Mouse (Mus musculus): ENCODE measurements around the gene Celsr1. TPM values are rescaled to one million over a fixed set of nuclear protein-coding genes. Genes with fewer than 3 reads are reported as not detected.

Celsr1 gene
- polyA plus RNA-seq, 1 experiment from 2014 or later: 1.1 TPM

GRCm38 (mm10) chr15:85985601-85986000 is 48.0 kb downstream of the Celsr1 start:
- no peaks in the 10 kb centered on the region for H3K27me3 ChIP-seq (replicated peaks)
- H3K4me2 ChIP-seq (replicated peaks): no peak overlapping the region
- no peaks in the 10 kb centered on the region for H3K4me1 ChIP-seq (replicated peaks)
- no peak overlapping the region for H3K9ac ChIP-seq
- no peak for ATAC-seq
- no peak overlapping the region for H3K27ac ChIP-seq
- H3K4me3 ChIP-seq (replicated peaks): no peak overlapping the region
- 78% methylated on average over 4 of the region's 4 CpGs for WGBS
- no peaks in the 10 kb centered on the region for H3K9me3 ChIP-seq
- no peaks in the 10 kb centered on the region for H3K36me3 ChIP-seq

- no peaks in the 10 kb centered on the region for H3K36me3 ChIP-seq
- H3K4me1 ChIP-seq (replicated peaks): no peaks in the 10 kb centered on the region
- H3K27me3 ChIP-seq (replicated peaks): no peaks in the 10 kb centered on the region
- no peak overlapping the region for H3K9ac ChIP-seq
- no peak for ATAC-seq
- H3K4me3 ChIP-seq (replicated peaks): no peak overlapping the region
- H3K4me2 ChIP-seq (replicated peaks): no peak overlapping the region
- no peaks in the 10 kb centered on the region for H3K9me3 ChIP-seq
- no peak overlapping the region for H3K27ac ChIP-seq
- WGBS: 82% methylated on average over 7 of the region's 7 CpGs
These were observed 50.4 kb downstream of the Celsr1 start for GRCm38 (mm10) chr15:85983131-85983530.

GRCm38 (mm10) chr15:85982416-85982775 is 51.2 kb downstream of the Celsr1 start:
- Histone ChIP-seq H3K27me3 (replicated peaks) (no peaks in the 10 kb centered on the region), H3K4me1 (replicated peaks) (no peaks in the 10 kb centered on the region), H3K9ac (no peak overlapping the region), H3K4me2 (replicated peaks) (no peak overlapping the region), H3K27ac (no peak overlapping the region), H3K4me3 (replicated peaks) (no peak overlapping the region), H3K36me3 (no peaks in the 10 kb centered on the region), H3K9me3 (no peaks in the 10 kb centered on the region)
- no peak for ATAC-seq
- WGBS: 59% methylated on average over 3 of the region's 3 CpGs

GRCm38 (mm10) chr15:85981768-85982415 is 51.7 kb downstream of the Celsr1 start:
- ATAC-seq: peak; percentile 45; the same call in 1 of the 2 replicates
- 45% methylated on average over 11 of the region's 11 CpGs for WGBS

GRCm38 (mm10) chr15:85977086-85977485 is 56.5 kb downstream of the Celsr1 start:
- Histone ChIP-seq H3K27me3 (replicated peaks) (no peaks in the 10 kb centered on the region), H3K4me3 (replicated peaks) (no peak overlapping the region), H3K9ac (no peak overlapping the region), H3K4me2 (replicated peaks) (no peak overlapping the region), H3K9me3 (no peaks in the 10 kb centered on the region), H3K4me1 (replicated peaks) (peaks cover 2% of the 10 kb centered on the region; the same call in 1 of the 2 replicates), H3K27ac (no peak overlapping the region), H3K36me3 (no peaks in the 10 kb centered on the region)
- WGBS: 70% methylated on average over 9 of the region's 9 CpGs
- no peak for ATAC-seq

More at GRCm38 (mm10) chr15:85981768-85982415, 51.7 kb downstream of the Celsr1 start:
- Histone ChIP-seq H3K27ac (no peak overlapping the region), H3K9me3 (no peaks in the 10 kb centered on the region), H3K4me2 (replicated peaks) (no peak overlapping the region), H3K9ac (no peak overlapping the region), H3K4me3 (replicated peaks) (no peak overlapping the region), H3K4me1 (replicated peaks) (no peaks in the 10 kb centered on the region), H3K36me3 (no peaks in the 10 kb centered on the region), H3K27me3 (replicated peaks) (no peaks in the 10 kb centered on the region)

GRCm38 (mm10) chr15:85975746-85976145 is 57.8 kb downstream of the Celsr1 start:
- Histone ChIP-seq H3K36me3 (no peaks in the 10 kb centered on the region), H3K4me3 (replicated peaks) (no peak overlapping the region), H3K27me3 (replicated peaks) (no peaks in the 10 kb centered on the region), H3K4me2 (replicated peaks) (no peak overlapping the region), H3K9me3 (no peaks in the 10 kb centered on the region), H3K4me1 (replicated peaks) (peaks cover 2% of the 10 kb centered on the region; the same call in 1 of the 2 replicates), H3K9ac (no peak overlapping the region), H3K27ac (no peak overlapping the region)
- WGBS: 56% methylated on average over 16 of the region's 16 CpGs
- no peak for ATAC-seq

GRCm38 (mm10) chr15:85971596-85971995 is 62.0 kb downstream of the Celsr1 start:
- WGBS: 71% methylated on average over 5 of the region's 5 CpGs
- H3K9me3 ChIP-seq: no peaks in the 10 kb centered on the region
- no peak overlapping the region for H3K4me3 ChIP-seq (replicated peaks)
- H3K27me3 ChIP-seq (replicated peaks): 0 out of 2 replicates have a peak, but pooled peaks cover 3% of the 10 kb centered on the region
- no peaks in the 10 kb centered on the region for H3K36me3 ChIP-seq
- no peak overlapping the region for H3K4me2 ChIP-seq (replicated peaks)
- no peak overlapping the region for H3K9ac ChIP-seq
- peaks cover 14% of the 10 kb centered on the region for H3K4me1 ChIP-seq (replicated peaks)
- no peak overlapping the region for H3K27ac ChIP-seq
- ATAC-seq: no peak

- 0 out of 2 replicates have a peak overlapping the region, but pooled peaks have one; percentile 4 for H3K27ac ChIP-seq
- no peak overlapping the region for H3K9ac ChIP-seq
- peak; percentile 33; the same call in 1 of the 2 replicates for ATAC-seq
- H3K9me3 ChIP-seq: no peaks in the 10 kb centered on the region
- H3K27me3 ChIP-seq (replicated peaks): 0 out of 2 replicates have a peak, but pooled peaks cover 3% of the 10 kb centered on the region
- no peak overlapping the region for H3K4me2 ChIP-seq (replicated peaks)
- H3K4me1 ChIP-seq (replicated peaks): peaks cover 14% of the 10 kb centered on the region
- WGBS: 50% methylated on average over 8 of the region's 8 CpGs
- no peak overlapping the region for H3K4me3 ChIP-seq (replicated peaks)
- H3K36me3 ChIP-seq: no peaks in the 10 kb centered on the region
These were observed 63.1 kb downstream of the Celsr1 start for GRCm38 (mm10) chr15:85970441-85970840.

GRCm38 (mm10) chr15:85969707-85970153 is 63.8 kb downstream of the Celsr1 start:
- H3K27me3 ChIP-seq (replicated peaks): 0 out of 2 replicates have a peak, but pooled peaks cover 3% of the 10 kb centered on the region
- no peak overlapping the region for H3K4me3 ChIP-seq (replicated peaks)
- H3K4me2 ChIP-seq (replicated peaks): no peak overlapping the region; the same call in 1 of the 2 replicates
- ATAC-seq: peak; percentile 83
- no peaks in the 10 kb centered on the region for H3K9me3 ChIP-seq
- H3K4me1 ChIP-seq (replicated peaks): peaks cover 13% of the 10 kb centered on the region
- H3K36me3 ChIP-seq: no peaks in the 10 kb centered on the region
- 39% methylated on average over 3 of the region's 3 CpGs for WGBS
- H3K27ac ChIP-seq: no peak overlapping the region
- H3K9ac ChIP-seq: no peak overlapping the region

- Histone ChIP-seq H3K4me3 (replicated peaks) (no peak overlapping the region), H3K4me2 (replicated peaks) (no peak overlapping the region), H3K9ac (no peak overlapping the region), H3K27me3 (replicated peaks) (0 out of 2 replicates have a peak, but pooled peaks cover 3% of the 10 kb centered on the region), H3K4me1 (replicated peaks) (peaks cover 12% of the 10 kb centered on the region), H3K27ac (no peak overlapping the region), H3K9me3 (no peaks in the 10 kb centered on the region), H3K36me3 (no peaks in the 10 kb centered on the region)
- ATAC-seq: peak; percentile 48; the same call in 1 of the 2 replicates
- WGBS: 83% methylated on average over 7 of the region's 7 CpGs
These were observed 64.3 kb downstream of the Celsr1 start for GRCm38 (mm10) chr15:85969291-85969690.

- no peak overlapping the region for H3K4me2 ChIP-seq (replicated peaks)
- ATAC-seq: no peak
- 0 out of 2 replicates have a peak, but pooled peaks cover 3% of the 10 kb centered on the region for H3K27me3 ChIP-seq (replicated peaks)
- no peak overlapping the region for H3K27ac ChIP-seq
- no peak overlapping the region for H3K9ac ChIP-seq
- WGBS: 85% methylated on average over 7 of the region's 7 CpGs
- H3K4me1 ChIP-seq (replicated peaks): peaks cover 12% of the 10 kb centered on the region
- no peaks in the 10 kb centered on the region for H3K9me3 ChIP-seq
- H3K4me3 ChIP-seq (replicated peaks): no peak overlapping the region
- no peaks in the 10 kb centered on the region for H3K36me3 ChIP-seq
These were observed 67.5 kb downstream of the Celsr1 start for GRCm38 (mm10) chr15:85966032-85966431.

GRCm38 (mm10) chr15:85963279-85963840 is 70.2 kb downstream of the Celsr1 start:
- 70% methylated on average over 8 of the region's 8 CpGs for WGBS
- H3K27ac ChIP-seq: no peak overlapping the region
- no peak for ATAC-seq
- H3K4me1 ChIP-seq (replicated peaks): no peaks in the 10 kb centered on the region
- H3K4me3 ChIP-seq (replicated peaks): no peak overlapping the region
- H3K9ac ChIP-seq: no peak overlapping the region
- H3K27me3 ChIP-seq (replicated peaks): 0 out of 2 replicates have a peak, but pooled peaks cover 3% of the 10 kb centered on the region
- no peaks in the 10 kb centered on the region for H3K36me3 ChIP-seq
- no peaks in the 10 kb centered on the region for H3K9me3 ChIP-seq
- H3K4me2 ChIP-seq (replicated peaks): no peak overlapping the region

Measured in intestine, embryonic 15.5 days (tissue).